Mouse (Mus musculus) regulatory T cell (primary cell): Measurements from ENCODE around the gene 1700125H20Rik.
"Not testable (repeated sequence)": the region's sequence is repeated elsewhere in the genome, so short reads cannot be mapped to it uniquely, and the experiment has no call there.

Experiments used
- in situ Hi-C: fragments of 300-600 bp; cut with MboI, MseI; formaldehyde crosslinking; loops from one replicate; pipeline ENCODE4 v1.15.1; 2025; ENCODE audit warnings: high pct_unique_total_duplicates

The 1700125H20Rik gene

DNA sequence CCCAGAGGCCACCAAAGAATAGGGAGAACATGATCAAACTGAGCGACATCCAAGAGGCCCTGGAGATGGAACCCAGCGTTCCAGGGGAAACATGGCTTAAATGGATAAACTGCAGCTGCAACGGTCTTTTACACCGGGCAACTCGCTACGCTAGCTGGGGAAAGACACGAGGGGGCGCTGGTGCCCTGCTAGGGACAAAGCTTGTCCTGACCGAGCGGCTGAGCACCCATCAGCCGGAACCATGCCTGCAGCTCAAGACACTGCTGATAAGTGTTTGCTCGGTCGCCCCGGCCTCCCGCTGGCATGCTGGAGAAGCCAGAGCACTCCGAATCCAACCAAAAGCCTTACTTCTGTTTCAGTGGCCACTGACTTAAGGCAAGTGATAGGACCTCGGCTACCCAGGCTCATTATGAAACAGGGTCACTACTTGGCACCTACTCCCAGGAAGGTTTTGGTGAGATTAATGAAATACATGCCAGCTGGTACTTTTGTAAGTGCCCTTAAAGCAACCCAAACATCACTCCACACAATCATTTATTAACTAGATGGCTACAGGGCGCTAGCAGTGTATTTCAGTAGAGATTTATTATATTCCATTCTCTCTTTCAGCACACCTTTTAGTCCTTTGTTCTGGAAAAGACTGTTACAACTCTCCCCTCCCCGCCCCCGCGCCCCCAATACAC, at the start of gene 1700125H20Rik:
1700125H20Rik (plus strand) TSS at position 347 of the 683 bp plus-strand sequence.
- in situ Hi-C loops: no loop called here

GRCm38 (mm10) chr11:85122073-85122472, 48.1 kb upstream of the 1700125H20Rik start:
- in situ Hi-C loops: no loop called here

GRCm38 (mm10) chr11:85123267-85123992, 46.8 kb upstream of the 1700125H20Rik start:
- in situ Hi-C loops: no loop called here

DNA sequence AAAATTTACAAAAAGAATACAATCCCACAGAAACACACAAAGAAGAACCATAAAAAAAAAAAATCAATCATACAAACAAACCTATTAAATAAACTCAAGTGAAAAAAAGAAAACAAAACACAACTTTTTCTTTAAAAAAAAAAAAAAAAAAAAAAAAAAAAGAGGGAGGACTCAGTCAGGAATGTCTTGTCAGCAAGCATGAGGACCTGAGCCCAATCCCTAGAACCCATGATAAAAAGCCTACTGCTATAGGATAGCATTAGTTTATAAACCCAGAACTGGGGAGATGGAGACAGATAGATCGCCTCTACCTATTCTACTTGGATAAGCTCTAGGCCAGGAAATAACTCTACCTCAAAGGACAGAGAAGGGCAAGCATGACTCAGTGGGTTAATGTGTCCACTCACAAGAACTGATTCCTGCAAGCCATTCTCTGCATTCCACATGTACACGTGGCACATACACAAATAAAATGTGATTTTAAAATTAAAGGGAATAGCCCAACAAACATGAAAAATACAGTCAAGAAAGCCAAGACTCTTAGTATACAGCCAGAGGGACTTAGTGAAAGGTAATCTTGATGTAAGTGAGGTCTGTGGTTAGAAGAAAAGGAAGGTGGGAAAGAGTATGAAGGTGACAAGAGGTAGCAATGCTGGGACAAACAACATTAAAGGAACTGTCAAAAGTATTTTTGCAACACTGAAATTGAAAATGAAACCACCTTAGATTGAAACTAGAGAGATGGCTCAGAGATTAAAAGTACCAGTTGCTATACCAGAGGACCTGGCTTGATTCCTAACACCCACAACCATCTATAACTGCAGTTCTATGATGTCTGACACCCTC, 43.7 kb upstream of the 1700125H20Rik start:
- in situ Hi-C loops: no loop called here

DNA sequence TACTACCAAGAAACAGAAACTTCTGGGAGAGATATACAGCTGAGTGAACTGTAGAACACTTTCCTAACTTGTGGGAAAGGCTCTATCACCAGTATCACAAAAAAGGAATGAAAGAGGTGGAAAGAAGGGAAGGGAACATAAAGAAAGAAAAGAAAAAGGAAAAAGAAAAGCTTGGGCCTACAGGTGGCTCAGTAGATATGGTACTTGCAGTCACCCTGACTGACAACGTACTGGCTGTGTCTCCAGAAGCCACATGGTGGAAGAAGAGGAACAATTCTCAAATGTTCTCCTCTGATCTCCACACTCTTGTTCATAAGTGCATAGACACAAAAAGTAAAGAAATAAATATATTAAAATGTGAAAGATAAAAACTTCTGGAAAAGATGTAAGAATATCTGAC, 41.3 kb upstream of the 1700125H20Rik start:
- in situ Hi-C loops: no loop called here

GRCm38 (mm10) chr11:85131542-85131941, 38.7 kb upstream of the 1700125H20Rik start:
- in situ Hi-C loops: no loop called here

DNA sequence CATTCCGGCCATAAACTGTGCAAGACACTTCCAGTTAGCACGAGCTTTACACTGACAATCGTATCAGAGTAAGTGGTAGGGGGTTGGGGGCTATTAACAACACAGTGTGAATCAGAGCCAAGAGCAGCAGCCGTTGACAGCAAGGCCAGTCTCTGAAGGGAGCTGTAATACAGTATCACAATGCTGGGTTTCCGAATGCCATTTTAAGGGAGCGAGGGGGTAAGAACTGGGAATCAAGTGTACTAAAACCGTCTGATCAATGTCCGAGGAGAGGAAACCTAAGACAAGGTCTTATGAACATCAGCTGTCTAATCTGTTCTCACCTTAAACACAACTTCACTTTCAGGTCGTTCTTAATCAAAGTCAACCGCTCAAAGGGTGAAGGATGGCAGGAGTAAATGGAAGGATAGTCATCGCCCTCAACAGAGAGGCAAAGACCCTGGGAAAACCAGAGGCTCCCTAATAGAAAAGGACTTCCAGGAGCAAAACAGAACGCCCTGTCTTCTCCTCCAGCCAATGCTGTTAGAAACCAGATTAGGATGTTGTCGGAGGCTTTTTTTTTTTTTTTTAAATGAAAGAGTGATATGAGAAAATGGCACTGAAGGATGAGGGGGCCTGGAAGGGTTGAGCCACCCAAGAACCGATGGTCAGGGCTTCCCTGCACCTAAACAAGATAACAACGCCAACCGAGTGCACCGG, 31.3 kb upstream of the 1700125H20Rik start:
- in situ Hi-C loops: no loop called here

DNA sequence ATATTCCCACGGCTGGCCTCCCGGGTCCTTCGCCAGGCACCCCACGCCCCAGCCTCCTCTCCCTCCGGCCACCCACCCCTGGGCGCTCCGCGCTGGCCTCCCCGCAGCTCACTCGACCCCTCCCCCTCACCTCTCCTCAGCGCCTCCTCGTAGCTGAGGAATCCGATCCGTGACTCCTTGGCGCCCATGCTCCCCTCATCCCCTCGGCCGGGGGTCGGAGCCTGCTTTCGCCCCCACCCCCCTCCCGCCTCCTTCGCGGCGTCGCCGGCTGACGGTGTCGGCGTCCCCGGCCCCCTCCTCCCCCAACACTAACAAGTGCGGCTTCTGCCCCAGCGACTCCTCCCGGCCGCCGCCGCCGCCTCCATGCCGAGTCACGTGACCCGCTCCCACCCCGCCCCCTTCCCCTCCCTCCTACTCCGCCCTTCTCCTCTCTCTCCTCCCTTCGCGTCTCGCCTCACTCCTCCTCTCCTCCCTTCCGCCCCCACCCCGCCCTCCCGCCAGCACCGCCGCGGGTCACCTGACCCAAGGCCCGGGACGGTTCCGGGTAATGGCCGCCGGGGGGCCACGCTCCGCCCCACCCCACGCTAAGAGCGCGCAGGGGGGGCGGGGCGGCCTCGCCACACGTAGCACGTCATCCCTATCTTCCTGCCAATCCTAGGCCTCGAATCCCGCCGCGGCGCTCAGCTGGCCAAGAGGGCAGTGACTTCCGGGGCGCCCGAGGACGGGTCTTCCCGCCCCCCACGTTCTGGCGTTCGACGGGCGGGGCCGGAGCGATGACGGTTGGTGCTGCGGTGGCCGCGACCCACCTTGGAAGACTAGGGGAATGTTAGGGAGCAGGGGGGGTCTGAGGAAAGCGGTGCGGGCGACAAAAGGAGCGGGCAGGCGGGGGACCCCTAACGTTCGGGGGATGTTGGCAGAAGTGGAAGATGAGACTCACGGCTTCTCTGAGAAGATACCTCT, 30.3 kb upstream of the 1700125H20Rik start, which contains the start of gene Usp32:
Usp32 (minus strand) TSS at position 581 of the 960 bp plus-strand sequence.
- in situ Hi-C loops: no loop called here

- in situ Hi-C loops: no loop called here
These were observed 17.8 kb upstream of the 1700125H20Rik start for GRCm38 (mm10) chr11:85152256-85152930.

DNA sequence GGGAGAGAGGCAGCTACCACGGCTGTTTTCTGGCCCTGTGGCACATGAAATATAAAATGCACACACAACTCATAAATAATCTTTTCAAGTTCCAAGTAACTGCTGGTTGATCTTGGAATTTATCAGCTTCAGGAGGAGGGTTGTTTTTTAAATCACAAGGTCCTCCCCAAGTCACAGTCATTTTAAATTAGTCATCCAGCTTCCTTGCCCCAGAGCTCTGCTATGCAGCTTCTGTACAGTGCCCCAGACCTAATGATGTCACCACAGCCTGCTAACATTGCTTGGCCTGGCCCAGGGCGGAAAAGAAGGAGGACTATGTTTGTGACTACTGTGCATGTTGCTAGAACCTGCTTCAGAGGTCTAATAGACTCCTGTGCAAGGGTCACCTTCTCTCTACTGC, 12.9 kb upstream of the 1700125H20Rik start:
- in situ Hi-C loops: no loop called here

DNA sequence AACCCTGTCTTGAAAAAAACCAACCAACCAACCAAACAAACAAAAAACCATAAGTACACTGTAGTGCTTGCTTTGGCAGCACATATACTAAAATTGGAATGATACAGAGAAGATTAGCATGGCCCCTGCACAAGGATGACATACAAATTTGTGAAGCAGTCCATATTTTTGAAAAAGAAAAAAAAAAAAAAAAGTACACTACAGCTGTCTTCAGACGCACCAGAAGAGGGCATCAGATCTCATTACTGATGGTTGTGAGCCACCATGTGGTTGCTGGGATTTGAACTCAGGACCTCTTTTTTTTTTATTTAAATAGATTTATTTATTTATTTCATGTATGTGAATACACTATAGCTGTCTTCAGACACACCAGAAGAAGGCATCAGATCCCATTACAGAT, 7.2 kb upstream of the 1700125H20Rik start:
- in situ Hi-C loops: not testable (repeated sequence)

DNA sequence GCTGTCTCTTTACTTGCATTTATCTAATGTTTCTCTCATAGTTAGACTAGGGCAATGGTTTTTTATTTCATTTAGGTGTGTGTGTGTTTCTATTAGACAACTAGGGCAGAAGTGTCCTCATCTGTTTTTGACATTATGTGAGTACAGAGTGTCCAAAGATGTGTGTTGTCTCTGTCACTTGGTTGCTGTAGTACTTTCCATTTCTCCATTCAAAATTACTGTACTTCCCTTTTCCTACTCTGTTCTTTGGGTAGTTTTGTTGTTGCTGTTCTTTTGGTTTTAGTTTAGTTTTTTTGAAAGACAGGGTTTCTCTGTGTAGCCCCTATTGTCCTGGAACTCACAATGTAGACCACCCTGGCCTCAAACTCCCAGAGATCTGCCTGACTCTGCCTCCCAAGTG, 5.8 kb upstream of the 1700125H20Rik start:
- in situ Hi-C loops: no loop called here

GRCm38 (mm10) chr11:85167503-85167902, 2.7 kb upstream of the 1700125H20Rik start:
- in situ Hi-C loops: no loop called here

DNA sequence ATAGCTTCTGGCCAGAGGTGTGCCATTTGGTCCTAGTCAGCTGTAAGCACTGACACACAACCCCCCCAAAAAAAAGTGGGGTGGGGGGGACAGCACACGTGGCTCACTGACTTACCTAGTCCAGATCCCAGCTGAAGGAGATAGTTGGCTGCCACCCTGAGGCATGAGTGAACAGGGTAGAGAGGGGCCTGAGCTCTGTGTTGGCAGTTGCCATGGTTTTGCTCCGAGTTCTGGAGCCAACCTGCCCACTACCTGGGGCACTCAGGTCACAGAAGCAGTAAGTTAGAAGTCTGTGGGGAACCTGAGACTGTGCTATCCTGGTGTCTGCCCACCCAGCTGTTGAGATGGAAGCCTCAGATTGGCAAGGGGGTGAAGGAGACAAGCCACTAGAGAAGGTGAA, 629 bp downstream of the 1700125H20Rik start:
- in situ Hi-C loops: no loop called here

DNA sequence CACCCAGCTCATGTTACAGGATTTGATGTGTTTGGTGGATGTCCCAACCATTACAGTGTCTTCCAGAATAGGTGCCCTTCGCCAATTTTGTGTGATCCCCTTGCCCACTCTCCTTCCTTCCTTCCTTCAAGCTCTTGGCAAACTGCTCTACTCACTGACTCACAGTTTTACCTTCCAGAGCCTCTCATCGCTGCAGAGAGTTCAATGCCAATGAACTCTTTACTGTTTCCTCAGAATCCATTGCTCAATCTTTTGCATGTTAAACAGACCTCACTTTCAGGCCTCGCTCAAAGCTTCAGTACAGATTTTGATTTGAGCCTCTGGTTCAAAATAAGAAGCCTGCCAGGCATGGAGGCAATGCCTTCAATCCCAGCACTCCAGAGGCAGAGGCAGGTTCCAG, 5.7 kb downstream of the 1700125H20Rik start:
- in situ Hi-C loops: loop anchor here (5.0 kb wide), 1 partner anchor 81 kb away; no protein-coding TSS in a partner anchor

- in situ Hi-C loops: loop anchor here (5.0 kb wide), 1 partner anchor 80 kb away; no protein-coding TSS in a partner anchor
These were observed 7.6 kb downstream of the 1700125H20Rik start for GRCm38 (mm10) chr11:85177761-85178160.

GRCm38 (mm10) chr11:85178413-85178812, 8.2 kb downstream of the 1700125H20Rik start:
- in situ Hi-C loops: loop anchor here (5.0 kb wide), 1 partner anchor 79 kb away; no protein-coding TSS in a partner anchor

DNA sequence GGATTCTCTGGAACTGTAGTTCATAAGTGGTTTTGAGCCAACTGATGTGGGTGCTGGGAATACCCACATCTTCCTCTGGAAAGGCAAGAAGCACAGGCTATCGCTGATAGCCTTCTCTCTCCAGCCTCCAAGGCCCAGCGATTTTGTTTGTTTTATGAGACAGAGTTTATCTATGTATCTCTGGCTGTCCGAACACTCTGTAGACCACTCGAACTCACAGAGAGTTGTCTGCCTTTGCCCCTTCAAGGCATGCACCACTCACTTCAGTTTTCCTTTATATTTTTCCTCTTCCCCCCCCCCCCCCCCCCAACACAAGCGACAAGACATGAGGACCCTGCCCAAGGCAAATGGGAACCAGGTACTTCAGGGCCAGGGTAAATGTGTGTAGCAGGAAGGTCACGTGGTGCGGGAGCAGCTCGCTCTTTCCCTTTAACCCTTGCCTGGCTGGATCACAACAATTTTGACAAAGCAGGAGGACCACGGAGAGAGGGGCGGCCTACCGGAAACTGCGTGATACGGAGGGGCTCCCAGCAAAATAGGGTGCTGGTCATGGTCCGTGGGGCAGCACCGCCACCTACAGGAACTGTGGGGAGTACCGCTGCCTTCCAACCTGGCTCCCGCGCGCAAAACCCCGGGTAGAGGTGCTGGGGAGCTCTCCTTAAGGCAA, 12.5 kb downstream of the 1700125H20Rik start:
- in situ Hi-C loops: no loop called here

DNA sequence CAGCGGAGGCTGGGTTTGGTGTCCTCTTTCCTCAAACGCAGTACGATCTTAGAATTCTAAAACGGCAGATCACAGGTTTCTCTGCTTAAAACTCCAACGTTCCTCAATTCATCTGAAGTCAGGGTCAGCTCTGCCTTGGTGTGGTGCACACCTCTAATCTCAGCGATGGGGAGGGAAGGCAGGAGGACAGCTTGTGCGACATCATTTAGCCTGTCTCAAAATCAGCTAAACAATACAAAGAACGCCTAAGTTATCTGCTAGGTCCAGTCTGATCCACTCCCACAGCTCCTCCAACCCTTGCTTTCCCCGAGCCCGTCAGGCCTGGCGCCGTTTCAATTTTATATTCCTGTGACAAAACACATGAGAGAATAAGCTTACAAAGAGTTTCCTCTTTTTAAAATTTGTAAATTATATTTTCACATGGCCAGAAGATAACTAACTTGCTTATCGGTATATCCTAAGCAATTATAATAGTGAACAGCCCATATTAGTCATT, 13.1 kb downstream of the 1700125H20Rik start:
- in situ Hi-C loops: no loop called here
